Mouse (Mus musculus) lung, embryonic 16.5 days (tissue): ENCODE data around the gene Gm3029. TPM values are rescaled to one million over a fixed set of nuclear protein-coding genes. Genes with fewer than 3 reads are reported as not detected.
"Not testable (repeated sequence)": the region's sequence is repeated elsewhere in the genome, so short reads cannot be mapped to it uniquely, and the experiment has no call there.

Experiments
- ATAC-seq: fragments of 200-750 bp; cut with Nextera tagmentation; 2 replicates; pipeline ENCODE4 v1.8.0; 2017; ENCODE audit warnings: low read depth, mild to moderate bottlenecking, moderate library complexity
- H3K27ac ChIP-seq: fragments of 300-500 bp; sonication (generic); 2 replicates; pipeline ENCODE4 v1.5.1; 2014; ENCODE audit warnings: mild to moderate bottlenecking, control low read depth, low read length
- H3K27me3 ChIP-seq: fragments of 300-500 bp; sonication (generic); 2 replicates; pipeline ENCODE4 v1.6.1; 2014; ENCODE audit warnings: low read depth, low read length, mixed read lengths; ENCODE audit not compliant: control insufficient read depth, insufficient read depth
- H3K36me3 ChIP-seq: fragments of 300-500 bp; sonication (generic); 2 replicates; pipeline ENCODE4 v1.6.1; 2014; ENCODE audit warnings: low read length; ENCODE audit not compliant: control insufficient read depth, insufficient read depth
- H3K4me1 ChIP-seq: fragments of 300-500 bp; sonication (generic); replicated peaks from 2 replicates; pipeline ENCODE4 v1.6.1; 2014; ENCODE audit warnings: low read length, mixed read lengths; ENCODE audit not compliant: control insufficient read depth, insufficient read depth
- H3K4me2 ChIP-seq: fragments of 300-500 bp; sonication (generic); 2 replicates; pipeline ENCODE4 v1.6.1; 2014; ENCODE audit warnings: low read depth, low read length, control low read depth
- H3K4me3 ChIP-seq: fragments of 300-500 bp; sonication (generic); 2 replicates; pipeline ENCODE4 v1.5.1; 2014; ENCODE audit warnings: mild to moderate bottlenecking, low read length, control low read depth
- H3K9ac ChIP-seq: fragments of 300-500 bp; sonication (generic); 2 replicates; pipeline ENCODE4 v1.6.1; 2014; ENCODE audit warnings: low read length, control low read depth
- H3K9me3 ChIP-seq: fragments of 300-500 bp; sonication (generic); 2 replicates; pipeline ENCODE4 v1.6.1; 2016; ENCODE audit warnings: low read length; ENCODE audit not compliant: control insufficient read depth
- WGBS: fragments of 180-500 bp; shearing (Covaris S2); extraction: QIAGEN DNeasy Blood & Tissue Kit; methylation state at CpG from one replicate; pipeline ENCODE4 v1.1.7; 2014; 5-methylcytosine and 5-hydroxymethylcytosine counted together
- polyA plus RNA-seq: library from polyadenylated mRNA; unstranded; fragments of >200 nt; fragmentation: Nextera tagmentation; extraction: Ambion mirVana; gene quantifications from 2 replicates; pipeline ENCODE4 v1.2.1, GENCODE M21; 2015

Gene Gm3029
- not detected in 2 replicates for polyA plus RNA-seq

DNA sequence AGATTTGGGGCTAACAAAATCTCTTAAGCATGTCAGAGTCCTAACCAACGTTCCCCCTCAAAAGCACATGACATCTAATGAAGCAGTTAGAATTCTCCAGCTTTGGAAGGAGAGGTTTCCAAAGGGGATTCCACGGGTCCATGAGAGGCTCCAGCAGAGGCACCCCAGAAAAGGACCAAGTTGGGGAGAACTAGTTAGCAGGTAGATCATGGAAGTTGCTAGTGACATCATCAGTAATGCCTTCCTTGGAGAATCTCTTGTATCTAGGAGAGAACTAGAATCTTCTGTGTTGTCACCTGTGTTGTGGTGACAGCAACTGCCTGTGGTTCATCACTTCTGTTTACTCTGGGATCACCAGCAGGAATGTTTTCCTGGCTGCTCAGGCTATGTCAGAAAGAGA, at the start of gene Gm3029:
TSS of gene Gm3029 (plus strand) at position 301 of the 400 bp plus-strand sequence.
- not testable (repeated sequence) for H3K4me2 ChIP-seq, H3K4me1 ChIP-seq, H3K4me3 ChIP-seq, H3K9me3 ChIP-seq, H3K27ac ChIP-seq, H3K27me3 ChIP-seq, H3K36me3 ChIP-seq, H3K9ac ChIP-seq, ATAC-seq
- no CpG with 5 or more reads among the region's 2 CpGs for WGBS

DNA sequence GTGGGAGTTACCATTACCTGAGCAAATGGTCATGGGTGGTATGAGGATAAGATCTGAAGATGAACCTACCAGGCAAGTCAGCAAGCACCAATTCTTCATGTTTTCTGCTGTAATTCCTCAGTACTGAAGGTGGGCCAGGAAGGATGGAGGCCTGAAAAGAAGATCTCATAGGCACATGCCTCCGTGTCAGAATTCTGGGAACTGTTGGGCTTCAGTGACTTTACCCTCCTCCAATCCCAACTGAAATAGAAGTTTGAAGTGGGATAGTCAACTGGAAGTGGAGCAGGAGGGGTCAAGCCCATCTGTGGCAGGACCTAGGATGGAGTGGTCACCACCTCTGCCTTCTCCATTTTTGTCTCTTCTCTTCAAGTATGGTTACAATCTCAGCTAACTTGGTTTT, 47.7 kb upstream of the Gm3029 start, which contains the start of gene Gm2916:
TSS of gene Gm2916 (plus strand) at position 301 of the 400 bp plus-strand sequence.
- H3K27ac ChIP-seq, H3K4me2 ChIP-seq, H3K9ac ChIP-seq, H3K36me3 ChIP-seq, H3K27me3 ChIP-seq, H3K4me3 ChIP-seq, H3K4me1 ChIP-seq, ATAC-seq, H3K9me3 ChIP-seq: not testable (repeated sequence)
- no CpG with 5 or more reads among the region's 1 CpGs for WGBS

DNA sequence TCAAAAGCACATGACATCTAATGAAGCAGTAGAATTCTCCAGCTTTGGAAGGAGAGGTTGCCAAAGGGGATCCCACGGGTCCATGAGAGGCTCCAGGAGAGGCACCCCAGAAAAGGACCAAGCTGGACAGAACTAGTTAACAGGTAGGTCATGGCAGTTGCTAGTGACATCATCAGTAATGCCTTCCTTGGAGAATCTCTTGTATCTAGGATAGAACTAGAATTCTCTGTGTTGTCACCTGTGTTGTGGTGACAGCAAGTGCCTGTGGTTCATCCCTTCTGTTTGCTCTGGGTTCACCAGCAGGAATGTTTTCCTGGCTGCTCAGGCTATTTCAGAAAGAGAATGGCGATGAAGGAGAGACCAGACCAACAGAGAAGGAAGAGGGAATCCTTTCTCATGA, 31.7 kb downstream of the Gm3029 start, which contains the start of gene Gm3095:
TSS of gene Gm3095 (plus strand) at position 301 of the 400 bp plus-strand sequence.
- H3K27me3 ChIP-seq, H3K4me2 ChIP-seq, H3K9ac ChIP-seq, ATAC-seq, H3K36me3 ChIP-seq, H3K9me3 ChIP-seq, H3K4me1 ChIP-seq, H3K27ac ChIP-seq, H3K4me3 ChIP-seq: not testable (repeated sequence)
- WGBS: no CpG with 5 or more reads among the region's 2 CpGs

Other genes starting within 250 kb of the Gm3029 start
- not detected in 2 replicates for gene Gm3043, start 243.0 kb upstream of the Gm3029 start, polyA plus RNA-seq
- gene Gm3002, start 121.7 kb upstream of the Gm3029 start, polyA plus RNA-seq: 0.26 TPM in 2 replicates
- gene Gm3033, start 85.5 kb upstream of the Gm3029 start, polyA plus RNA-seq: not detected in 2 replicates
- not detected in 2 replicates for gene Gm2916, start 47.6 kb upstream of the Gm3029 start, polyA plus RNA-seq
- not detected in 2 replicates for gene Gm3095, start 31.8 kb downstream of the Gm3029 start, polyA plus RNA-seq
- gene Gm3099, start 66.6 kb downstream of the Gm3029 start, polyA plus RNA-seq: not detected in 2 replicates
- not detected in 2 replicates for gene Gm5796, start 92.2 kb downstream of the Gm3029 start, polyA plus RNA-seq
- gene Gm3115, start 152.4 kb downstream of the Gm3029 start, polyA plus RNA-seq: not detected in 2 replicates
- 0.16 and 0.36 TPM in 2 replicates for gene Gm8108, start 178.8 kb downstream of the Gm3029 start, polyA plus RNA-seq
- gene Gm3127, start 233.3 kb downstream of the Gm3029 start, polyA plus RNA-seq: not detected in 2 replicates